Mouse (Mus musculus) hematopoietic stem cell, adult 5-6 weeks (primary cell): ENCODE results near the gene R3hdm1. TPM values are rescaled to one million over a fixed set of nuclear protein-coding genes. Genes with fewer than 3 reads are reported as not detected.
"Not testable (repeated sequence)": the region's sequence is repeated elsewhere in the genome, so short reads cannot be mapped to it uniquely, and the experiment has no call there.

Experiments
- ATAC-seq, 2 experiments: fragments of 125-278 bp in 1 of 2; replicated peaks in 1 of 2; 2 replicates each; pipeline ENCODE4 v1.8.0; 2016 to 2017; ENCODE audit warnings: inconsistent platforms in 2 of 2, mild to moderate bottlenecking in 2 of 2, moderate number of reproducible peaks in 2 of 2, low read depth in 1 of 2, moderate TSS enrichment in 1 of 2; ENCODE audit not compliant: low FRiP score in 2 of 2, poor library complexity in 2 of 2, severe bottlenecking in 2 of 2, insufficient read depth in 1 of 2, low TSS enrichment in 1 of 2
- total RNA-seq: library from RNA; stranded (forward); fragments of 172-1452, 232-1000 nt; gene quantifications from 2 replicates; pipeline ENCODE4 v1.2.3, GENCODE M21; 2017

The R3hdm1 gene
- total RNA-seq, 1 experiment from 2014 or later: 68.8 TPM

- ATAC-seq: peak; percentile 93 to 98
Measured at GRCm38 (mm10) chr1:128243996-128244726, 141.1 kb downstream of the R3hdm1 start.

DNA sequence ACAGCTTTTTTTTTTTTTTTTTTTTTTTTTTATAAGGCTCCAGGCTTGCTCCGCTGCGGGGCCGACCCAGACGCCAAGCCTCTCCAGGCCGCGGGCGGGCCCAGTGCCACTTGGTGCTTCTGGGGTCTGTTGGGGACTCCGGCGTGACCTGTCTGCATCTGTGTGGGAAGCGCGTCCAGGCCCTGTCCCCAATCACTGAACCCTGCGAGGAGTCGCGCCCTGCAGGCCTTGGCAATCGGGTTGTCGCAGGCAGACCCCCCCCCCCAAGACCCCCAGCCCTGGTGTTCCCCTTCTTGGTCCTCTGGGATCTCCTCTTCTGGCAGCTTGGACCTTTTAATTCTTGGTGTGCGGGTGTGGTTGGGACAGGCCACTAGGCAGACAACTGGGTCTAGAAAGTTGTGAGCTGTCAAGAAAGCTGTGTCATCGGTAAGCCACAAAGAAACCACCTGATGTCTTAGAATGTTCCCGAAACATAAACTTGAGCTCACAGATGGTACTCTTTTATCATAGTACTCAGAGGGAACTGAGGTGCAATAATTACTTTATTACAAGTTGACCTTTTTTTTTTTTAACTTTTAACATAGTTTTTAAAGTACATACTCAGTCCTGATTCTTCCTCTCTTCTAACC, 141.7 kb downstream of the R3hdm1 start:
- ATAC-seq: peak; percentile 29 to 52

- not testable (repeated sequence) for ATAC-seq
Measured at GRCm38 (mm10) chr1:128267061-128267460, 164.0 kb downstream of the R3hdm1 start.

- ATAC-seq: no peak
Measured at GRCm38 (mm10) chr1:128270731-128271130, 167.6 kb downstream of the R3hdm1 start.

- no peak for ATAC-seq
Measured at GRCm38 (mm10) chr1:128275908-128276307, 172.8 kb downstream of the R3hdm1 start.

- no peak for ATAC-seq
Measured at GRCm38 (mm10) chr1:128278563-128278962, 175.5 kb downstream of the R3hdm1 start.

DNA sequence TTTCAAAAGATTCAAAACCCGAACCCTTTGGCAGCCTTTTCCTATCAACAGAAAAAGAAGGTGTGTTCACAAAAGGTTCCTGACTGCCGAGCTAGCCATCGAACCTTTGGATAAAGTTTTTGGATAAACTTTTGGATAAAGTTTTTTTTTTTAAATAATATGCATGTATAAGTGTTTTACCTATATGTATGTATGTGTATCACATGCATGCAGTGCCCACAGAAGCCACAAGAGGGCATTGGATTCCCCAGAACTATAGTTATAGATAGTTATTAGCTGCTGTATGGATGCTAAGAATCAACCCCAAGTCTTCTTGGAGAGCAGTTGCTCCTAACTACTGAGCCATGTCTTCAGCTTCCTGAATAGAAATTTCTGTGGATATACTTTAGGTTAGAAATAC, 178.7 kb downstream of the R3hdm1 start:
- no peak for ATAC-seq

DNA sequence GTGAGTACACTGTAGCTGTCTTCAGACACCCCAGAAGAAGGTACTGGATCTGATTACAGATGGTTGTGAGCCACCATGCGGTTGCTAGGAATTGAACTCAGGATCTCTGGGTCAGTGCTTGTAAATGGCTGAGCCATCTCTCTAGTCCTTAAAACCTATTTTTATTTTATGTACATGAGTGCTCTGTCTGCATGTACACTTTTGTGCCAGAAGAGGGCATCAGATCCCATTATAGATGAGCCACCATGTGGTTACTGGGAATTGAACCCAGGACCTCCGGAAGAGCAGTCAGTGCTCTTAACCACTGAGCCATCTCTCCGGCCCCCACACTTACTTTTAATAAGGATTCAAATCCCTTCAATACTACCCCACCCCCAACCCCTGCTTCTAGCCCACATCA, 179.8 kb downstream of the R3hdm1 start:
- no peak for ATAC-seq

DNA sequence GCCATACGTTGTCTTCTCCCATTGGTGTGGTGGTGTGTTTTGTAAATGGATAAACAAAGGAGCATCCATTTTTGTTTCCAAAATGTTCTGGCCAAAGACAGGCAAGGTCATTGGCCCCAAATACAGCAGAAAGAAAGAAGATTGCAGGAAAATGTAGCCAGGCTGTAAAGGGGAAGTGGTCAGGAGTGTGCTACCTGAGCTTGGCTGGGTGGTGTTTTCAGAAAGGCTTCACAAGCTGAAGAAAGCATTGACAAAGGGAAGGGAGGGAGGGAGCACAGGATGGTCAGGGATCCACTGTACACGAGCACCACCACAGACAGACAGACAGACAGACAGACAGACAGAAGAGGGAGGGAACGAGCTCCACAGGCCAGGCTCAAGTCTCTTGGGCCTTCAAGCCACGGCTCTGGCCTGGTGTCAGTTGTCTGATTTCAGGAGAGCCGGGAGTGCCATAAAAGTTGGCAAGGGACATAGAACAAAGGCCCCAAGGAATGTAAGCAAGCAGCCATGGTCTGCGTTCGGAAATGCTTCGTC, 181.1 kb downstream of the R3hdm1 start:
- peak in 1 of 2 experiments; percentile 53; a peak in 2 of 4 replicates for ATAC-seq

DNA sequence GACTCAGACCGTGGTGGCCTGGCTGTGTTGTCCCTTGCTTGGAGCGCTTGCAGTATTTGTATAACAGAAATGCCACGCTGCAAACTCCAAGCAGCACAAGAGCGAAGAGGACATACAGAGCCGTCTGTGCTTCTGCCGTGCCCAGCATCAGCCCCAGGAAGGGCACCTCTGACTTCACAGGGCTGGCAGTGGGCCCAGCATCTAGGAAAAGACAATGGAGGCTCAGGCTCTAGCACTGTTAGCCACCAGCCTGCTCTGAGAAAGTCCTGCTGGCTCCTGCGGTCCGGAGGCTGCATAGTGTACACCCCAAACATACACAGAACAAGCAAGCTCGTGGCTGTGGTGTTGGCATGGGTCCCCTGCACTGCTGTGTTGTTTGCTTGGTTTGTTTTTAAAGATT, 182.0 kb downstream of the R3hdm1 start:
- ATAC-seq: no peak

Other genes with a start within 250 kb of the R3hdm1 start
- 0.69 and 2.4 TPM in 2 replicates for gene Map3k19, start 248.3 kb upstream of the R3hdm1 start, total RNA-seq
- gene Rab3gap1, start 234.5 kb upstream of the R3hdm1 start, total RNA-seq: 62.9 and 74.7 TPM in 2 replicates
- 21.4 and 23.0 TPM in 2 replicates for gene Zranb3, start 254 bp upstream of the R3hdm1 start, total RNA-seq
- gene Ubxn4, start 140.7 kb downstream of the R3hdm1 start, total RNA-seq: 88.2 and 130 TPM in 2 replicates
- 0.10 and 0.63 TPM in 2 replicates for gene Lct, start 225.0 kb downstream of the R3hdm1 start, total RNA-seq